In the genomic region with DNA sequence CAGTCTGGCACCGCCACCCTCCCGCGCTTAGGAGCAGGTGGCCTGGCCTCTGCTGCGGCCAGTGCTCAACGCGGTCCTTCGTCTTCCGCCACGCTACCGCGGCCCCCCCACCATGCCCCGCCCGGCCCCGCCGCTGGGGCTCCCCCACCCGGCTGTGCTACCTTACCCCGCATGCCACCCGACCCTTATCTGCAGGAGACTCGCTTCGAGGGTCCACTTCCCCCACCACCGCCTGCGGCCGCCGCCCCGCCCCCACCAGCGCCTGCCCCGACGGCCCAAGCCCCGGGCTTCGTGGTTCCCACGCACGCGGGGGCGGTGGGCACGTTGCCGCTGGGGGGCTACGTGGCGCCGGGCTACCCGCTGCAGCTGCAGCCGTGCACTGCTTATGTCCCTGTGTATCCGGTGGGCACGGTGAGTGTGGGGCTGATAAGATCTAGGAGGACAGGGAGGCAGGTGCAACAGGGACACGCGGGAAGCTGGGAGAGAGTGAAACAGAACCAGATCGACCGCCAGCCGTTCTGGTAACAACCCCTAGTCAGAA, we compare ENCODE assay signal across 8 mouse cellular contexts. TPM values are rescaled to one million over a fixed set of nuclear protein-coding genes. Genes with fewer than 3 reads are reported as not detected.
DNase-seq lines count a peak whose midpoint lies in the region; ATAC-seq lines count a peak whose summit lies in the region.

No protein-coding gene starts in this region.

- no peak overlapping the region for H3K9ac ChIP-seq in lung, embryonic 15.5 days
- H3K9ac ChIP-seq in embryonic facial prominence, embryonic 11.5 days (replicated peaks; ENCODE audit: low read length): peak overlapping the region; percentile 28
- H3K9ac ChIP-seq in intestine, embryonic 14.5 days (ENCODE audit: low read length): no peak overlapping the region
- peak overlapping the region; percentile 50 for H3K9ac ChIP-seq in neural tube, embryonic 14.5 days (replicated peaks; ENCODE audit: low read depth, low read length)

- no peaks in the 10 kb centered on the region for H3K36me3 ChIP-seq in lung, embryonic 15.5 days
- no peaks in the 10 kb centered on the region for H3K36me3 ChIP-seq in embryonic facial prominence, embryonic 11.5 days (replicated peaks; ENCODE audit: control insufficient read depth, insufficient read depth, low read depth, low read length)
- no peaks in the 10 kb centered on the region for H3K36me3 ChIP-seq in intestine, embryonic 14.5 days (ENCODE audit: control insufficient read depth, insufficient read depth, low read length)
- H3K36me3 ChIP-seq in neural tube, embryonic 14.5 days (ENCODE audit: control insufficient read depth, insufficient read depth, low read length): no peaks in the 10 kb centered on the region

- WGBS in lung, embryonic 15.5 days: 3% methylated on average over 47 of the region's 48 CpGs
- 4% methylated on average over 42 of the region's 48 CpGs for WGBS in embryonic facial prominence, embryonic 11.5 days
- 2% methylated on average over 43 of the region's 48 CpGs for WGBS in intestine, embryonic 14.5 days
- 4% methylated on average over 34 of the region's 48 CpGs for WGBS in neural tube, embryonic 14.5 days

- no peak overlapping the region for H3K27ac ChIP-seq in lung, embryonic 15.5 days
- no peak overlapping the region for H3K27ac ChIP-seq in embryonic facial prominence, embryonic 11.5 days (replicated peaks; ENCODE audit: low read depth, low read length)
- H3K27ac ChIP-seq in intestine, embryonic 14.5 days (ENCODE audit: low read depth): no peak overlapping the region
- no peak overlapping the region for H3K27ac ChIP-seq in neural tube, embryonic 14.5 days (ENCODE audit: low read depth, low read length)

- no peak for DNase-seq in lung, postnatal 10 days
- DNase-seq in embryonic facial prominence, embryonic 11.5 days (ENCODE audit: low spot score): no peak
- DNase-seq in intestine, embryonic 14.5 days (ENCODE audit: low spot score): no peak
- no peak for DNase-seq in gastrocnemius, postnatal 4 days (ENCODE audit: low spot score in 2 of 2)
- no peak for DNase-seq in MN1 (ENCODE audit: low spot score)

- ATAC-seq in lung, embryonic 15.5 days (ENCODE audit: borderline replicate concordance, extremely low read depth, low FRiP score, low TSS enrichment): no peak
- ATAC-seq in embryonic facial prominence, embryonic 11.5 days (replicated peaks; ENCODE audit: insufficient number of reproducible peaks, low FRiP score, low TSS enrichment, low read depth): no peak
- ATAC-seq in intestine, embryonic 14.5 days (replicated peaks; ENCODE audit: low FRiP score, low TSS enrichment, low read depth): no peak
- ATAC-seq in neural tube, embryonic 14.5 days (ENCODE audit: low read depth): no peak
- no peak for ATAC-seq in megakaryocyte progenitor cell, adult 5-6 weeks (replicated peaks; ENCODE audit: poor library complexity)

- H3K4me3 ChIP-seq in lung, embryonic 15.5 days: peak overlapping the region; percentile 15; the same call in 1 of the 2 replicates
- H3K4me3 ChIP-seq in embryonic facial prominence, embryonic 11.5 days (ENCODE audit: low read depth, low read length): peak overlapping the region; percentile 22
- peak overlapping the region; percentile 25 for H3K4me3 ChIP-seq in intestine, embryonic 14.5 days (ENCODE audit: low read depth, low read length)
- peak overlapping the region; percentile 65 for H3K4me3 ChIP-seq in neural tube, embryonic 14.5 days (ENCODE audit: low read depth, low read length)

- H3K4me1 ChIP-seq in lung, embryonic 15.5 days: peaks cover 49% of the 10 kb centered on the region
- H3K4me1 ChIP-seq in embryonic facial prominence, embryonic 11.5 days (ENCODE audit: control insufficient read depth, insufficient read depth, low read length): peaks cover 18% of the 10 kb centered on the region
- H3K4me1 ChIP-seq in intestine, embryonic 14.5 days (replicated peaks; ENCODE audit: control insufficient read depth, insufficient read depth, low read length): peaks cover 45% of the 10 kb centered on the region
- peaks cover 41% of the 10 kb centered on the region for H3K4me1 ChIP-seq in neural tube, embryonic 14.5 days (ENCODE audit: control insufficient read depth, insufficient read depth, low read length)

- H3K27me3 ChIP-seq in lung, embryonic 15.5 days: peaks cover 69% of the 10 kb centered on the region
- peaks cover 31% of the 10 kb centered on the region for H3K27me3 ChIP-seq in embryonic facial prominence, embryonic 11.5 days (ENCODE audit: control insufficient read depth, insufficient read depth, low read length)
- H3K27me3 ChIP-seq in intestine, embryonic 14.5 days (replicated peaks; ENCODE audit: control insufficient read depth, insufficient read depth, low read length): peaks cover 36% of the 10 kb centered on the region
- peaks cover 8% of the 10 kb centered on the region for H3K27me3 ChIP-seq in neural tube, embryonic 14.5 days (ENCODE audit: control insufficient read depth, insufficient read depth, low read length)

- H3K4me2 ChIP-seq in lung, embryonic 15.5 days: peak overlapping the region; percentile 45
- H3K4me2 ChIP-seq in embryonic facial prominence, embryonic 11.5 days (ENCODE audit: low read depth, low read length): peak overlapping the region; percentile 32
- peak overlapping the region; percentile 41 for H3K4me2 ChIP-seq in intestine, embryonic 14.5 days (ENCODE audit: low read length)
- H3K4me2 ChIP-seq in neural tube, embryonic 14.5 days (ENCODE audit: low read depth, low read length): peak overlapping the region; percentile 86

- no peaks in the 10 kb centered on the region for H3K9me3 ChIP-seq in lung, embryonic 15.5 days
- H3K9me3 ChIP-seq in embryonic facial prominence, embryonic 11.5 days (replicated peaks; ENCODE audit: control insufficient read depth, low read length): no peaks in the 10 kb centered on the region
- H3K9me3 ChIP-seq in intestine, embryonic 14.5 days (ENCODE audit: control insufficient read depth, low read length): no peaks in the 10 kb centered on the region
- no peaks in the 10 kb centered on the region for H3K9me3 ChIP-seq in neural tube, embryonic 14.5 days (ENCODE audit: control insufficient read depth, low read length)

RNA-seq across cellular contexts. Expression of gene Prrt1, which starts 1.5 kb away (rescaled TPM):
- polyA plus RNA-seq in lung, embryonic 15.5 days (2015; fragmentation: Nextera tagmentation; extraction: Ambion mirVana): 0.16 and 0.46 TPM in 2 replicates
- 0.10 and 0.11 TPM in 2 replicates for polyA plus RNA-seq in embryonic facial prominence, embryonic 11.5 days (2014; fragmentation: Nextera tagmentation; extraction: Ambion mirVana)
- polyA plus RNA-seq in intestine, embryonic 14.5 days (2014; fragmentation: Nextera tagmentation; extraction: Ambion mirVana): 0.46 and 0.53 TPM in 2 replicates
- polyA plus RNA-seq in neural tube, embryonic 14.5 days (2014; fragmentation: Nextera tagmentation; extraction: Ambion mirVana): 6.7 and 9.3 TPM in 2 replicates
- total RNA-seq in megakaryocyte progenitor cell, adult 5-6 weeks (2015): 0.17 and 0.34 TPM in 2 replicates
- total RNA-seq in megakaryocyte progenitor cell, adult 5-6 weeks (2017): not detected in 2 replicates
- total RNA-seq in gastrocnemius, postnatal 4 days (2021): under 1 TPM; 0.34 to 0.76 TPM

RNA-seq across cellular contexts. Expression of gene Ppt2, which starts 2.5 kb away (rescaled TPM):
- polyA plus RNA-seq in lung, embryonic 15.5 days (2015; fragmentation: Nextera tagmentation; extraction: Ambion mirVana): 21.0 and 22.4 TPM in 2 replicates
- polyA plus RNA-seq in embryonic facial prominence, embryonic 11.5 days (2014; fragmentation: Nextera tagmentation; extraction: Ambion mirVana): 19.4 and 20.0 TPM in 2 replicates
- 34.8 and 35.1 TPM in 2 replicates for polyA plus RNA-seq in intestine, embryonic 14.5 days (2014; fragmentation: Nextera tagmentation; extraction: Ambion mirVana)
- polyA plus RNA-seq in neural tube, embryonic 14.5 days (2014; fragmentation: Nextera tagmentation; extraction: Ambion mirVana): 21.9 and 25.4 TPM in 2 replicates
- total RNA-seq in megakaryocyte progenitor cell, adult 5-6 weeks (2015): 26.5 and 33.5 TPM in 2 replicates
- total RNA-seq in megakaryocyte progenitor cell, adult 5-6 weeks (2017): 15.3 and 19.7 TPM in 2 replicates
- 10 to 100 TPM; 35.9 to 44.8 TPM for total RNA-seq in gastrocnemius, postnatal 4 days (2021)

RNA-seq across cellular contexts. Expression of gene Fkbpl, which starts 13.7 kb away (rescaled TPM):
- polyA plus RNA-seq in lung, embryonic 15.5 days (2015; fragmentation: Nextera tagmentation; extraction: Ambion mirVana): 12.9 and 14.0 TPM in 2 replicates
- 16.2 and 16.6 TPM in 2 replicates for polyA plus RNA-seq in embryonic facial prominence, embryonic 11.5 days (2014; fragmentation: Nextera tagmentation; extraction: Ambion mirVana)
- 10.8 and 13.0 TPM in 2 replicates for polyA plus RNA-seq in intestine, embryonic 14.5 days (2014; fragmentation: Nextera tagmentation; extraction: Ambion mirVana)
- 11.5 and 14.8 TPM in 2 replicates for polyA plus RNA-seq in neural tube, embryonic 14.5 days (2014; fragmentation: Nextera tagmentation; extraction: Ambion mirVana)
- 3.8 and 4.1 TPM in 2 replicates for total RNA-seq in megakaryocyte progenitor cell, adult 5-6 weeks (2015)
- 17.7 and 40.0 TPM in 2 replicates for total RNA-seq in megakaryocyte progenitor cell, adult 5-6 weeks (2017)
- 1 to 10 TPM; 8.1 to 8.3 TPM for total RNA-seq in gastrocnemius, postnatal 4 days (2021)

RNA-seq across cellular contexts. Expression of gene Egfl8, which starts 15.1 kb away (rescaled TPM):
- polyA plus RNA-seq in lung, embryonic 15.5 days (2015; fragmentation: Nextera tagmentation; extraction: Ambion mirVana): 2.2 and 2.8 TPM in 2 replicates
- 3.1 and 4.4 TPM in 2 replicates for polyA plus RNA-seq in embryonic facial prominence, embryonic 11.5 days (2014; fragmentation: Nextera tagmentation; extraction: Ambion mirVana)
- polyA plus RNA-seq in intestine, embryonic 14.5 days (2014; fragmentation: Nextera tagmentation; extraction: Ambion mirVana): 2.4 and 2.8 TPM in 2 replicates
- 6.0 and 18.2 TPM in 2 replicates for polyA plus RNA-seq in neural tube, embryonic 14.5 days (2014; fragmentation: Nextera tagmentation; extraction: Ambion mirVana)
- total RNA-seq in megakaryocyte progenitor cell, adult 5-6 weeks (2015): 0.47 and 1.1 TPM in 2 replicates
- 0.92 and 2.2 TPM in 2 replicates for total RNA-seq in megakaryocyte progenitor cell, adult 5-6 weeks (2017)
- total RNA-seq in gastrocnemius, postnatal 4 days (2021): 10 to 100 TPM; 20.7 to 23.1 TPM

RNA-seq across cellular contexts. Expression of gene Atf6b, which starts 16.1 kb away (rescaled TPM):
- polyA plus RNA-seq in lung, embryonic 15.5 days (2015; fragmentation: Nextera tagmentation; extraction: Ambion mirVana): 84.6 and 85.8 TPM in 2 replicates
- polyA plus RNA-seq in embryonic facial prominence, embryonic 11.5 days (2014; fragmentation: Nextera tagmentation; extraction: Ambion mirVana): 55.8 and 58.5 TPM in 2 replicates
- 59.8 and 62.2 TPM in 2 replicates for polyA plus RNA-seq in intestine, embryonic 14.5 days (2014; fragmentation: Nextera tagmentation; extraction: Ambion mirVana)
- 71.8 and 92.5 TPM in 2 replicates for polyA plus RNA-seq in neural tube, embryonic 14.5 days (2014; fragmentation: Nextera tagmentation; extraction: Ambion mirVana)
- 25.5 and 27.8 TPM in 2 replicates for total RNA-seq in megakaryocyte progenitor cell, adult 5-6 weeks (2015)
- 24.3 and 30.2 TPM in 2 replicates for total RNA-seq in megakaryocyte progenitor cell, adult 5-6 weeks (2017)
- 10 to 100 TPM; 20.1 to 22.5 TPM for total RNA-seq in gastrocnemius, postnatal 4 days (2021)

Comparison
In these comparisons a context has a peak if more than half of its experiments do, and no peak if none do; other contexts are left out.
1. H3K4me2 ChIP-seq: peak in every context shown above with its lines; median percentile 86 in neural tube, embryonic 14.5 days; 45 in lung, embryonic 15.5 days; 41 in intestine, embryonic 14.5 days; 32 in embryonic facial prominence, embryonic 11.5 days.
2. H3K4me3 ChIP-seq: peak in every context shown above with its lines; median percentile 65 in neural tube, embryonic 14.5 days; 25 in intestine, embryonic 14.5 days; 22 in embryonic facial prominence, embryonic 11.5 days; 15 in lung, embryonic 15.5 days.
3. H3K9ac ChIP-seq: peak in embryonic facial prominence, embryonic 11.5 days (single experiment) and neural tube, embryonic 14.5 days (single experiment); none in lung, embryonic 15.5 days (single experiment) and intestine, embryonic 14.5 days (single experiment).